Mouse (Mus musculus) lung, embryonic 15.5 days (tissue): ENCODE measurements at regions not wholly inside any gene's neighbourhood (a gene's known extent, or its start where the extent isn't known, plus 50 kb on each side); places are given as distances from the start of the nearest gene placed in this dataset.
A peak's percentile ranks its signal among the peaks of the same experiment; 100 is the strongest.

Source experiments
- ATAC-seq: fragments of 200-750 bp; cut with Nextera tagmentation; 2 replicates; pipeline ENCODE4 v1.8.0; 2017; ENCODE audit warnings: moderate number of reproducible peaks, borderline replicate concordance; ENCODE audit not compliant: low FRiP score, low TSS enrichment; ENCODE audit errors: extremely low read depth
- H3K27ac ChIP-seq: fragments of 300-500 bp; sonication (generic); 2 replicates; pipeline ENCODE4 v1.5.1; 2015; ENCODE audit warnings: moderate library complexity, mild to moderate bottlenecking, inconsistent platforms
- H3K27me3 ChIP-seq: fragments of 300-500 bp; sonication (generic); 2 replicates; pipeline ENCODE4 v1.6.1; 2015; ENCODE audit warnings: inconsistent platforms
- H3K36me3 ChIP-seq: fragments of 300-500 bp; sonication (generic); 2 replicates; pipeline ENCODE4 v1.6.1; 2015; ENCODE audit warnings: inconsistent platforms
- H3K4me1 ChIP-seq: fragments of 300-500 bp; sonication (generic); 2 replicates; pipeline ENCODE4 v1.6.1; 2015; ENCODE audit warnings: inconsistent platforms
- H3K4me2 ChIP-seq: fragments of 300-500 bp; sonication (generic); 2 replicates; pipeline ENCODE4 v1.6.1; 2015; ENCODE audit warnings: inconsistent platforms, mild to moderate bottlenecking, moderate library complexity
- H3K4me3 ChIP-seq: fragments of 300-500 bp; sonication (generic); 2 replicates; pipeline ENCODE4 v1.5.1; 2015; ENCODE audit warnings: mild to moderate bottlenecking, inconsistent platforms
- H3K9ac ChIP-seq: fragments of 300-500 bp; sonication (generic); 2 replicates; pipeline ENCODE4 v1.6.1; 2015; ENCODE audit warnings: inconsistent platforms
- H3K9me3 ChIP-seq: fragments of 300-500 bp; sonication (generic); 2 replicates; pipeline ENCODE4 v1.6.1; 2016; ENCODE audit warnings: inconsistent platforms
- WGBS: fragments of 180-500 bp; shearing (Covaris S2); methylation state at CpG from one replicate; pipeline ENCODE4 v1.1.7; 2015; 5-methylcytosine and 5-hydroxymethylcytosine counted together

DNA sequence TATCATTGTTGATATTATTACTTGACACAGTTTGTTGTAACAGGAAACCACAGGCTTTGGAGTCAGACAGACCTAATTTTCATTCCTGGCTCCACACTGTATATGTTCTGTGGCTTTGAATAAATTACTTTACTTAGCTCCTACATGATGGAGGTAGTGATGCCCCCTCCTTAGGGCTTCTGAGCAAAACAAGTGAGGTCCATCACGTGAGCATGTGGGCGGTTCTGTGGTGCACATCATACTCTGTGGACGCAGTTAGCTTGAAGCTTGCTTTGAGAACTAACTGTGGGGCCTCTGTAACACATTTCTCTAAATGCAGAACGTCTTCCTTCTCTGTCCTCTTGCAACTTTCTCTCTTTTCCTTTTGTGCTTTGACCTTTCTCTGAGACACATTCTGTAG lies 251.4 kb downstream of the Ccdc91 start:
- no peak for ATAC-seq
- H3K9me3 ChIP-seq, result no peaks in the 10 kb centered on the region
- H3K4me1 ChIP-seq, result no peaks in the 10 kb centered on the region
- H3K9ac ChIP-seq, result no peak overlapping the region
- no peaks in the 10 kb centered on the region for H3K36me3 ChIP-seq
- H3K4me3 ChIP-seq, result no peak overlapping the region
- H3K4me2 ChIP-seq, result no peak overlapping the region
- WGBS, result 62% methylated on average over 4 of the region's 4 CpGs
- no peak overlapping the region for H3K27ac ChIP-seq
- H3K27me3 ChIP-seq, result no peaks in the 10 kb centered on the region

GRCm38 (mm10) chr6:147727644-147728533 lies 252.3 kb downstream of the Ccdc91 start:
- no peak overlapping the region for H3K4me2 ChIP-seq
- H3K27me3 ChIP-seq, result no peaks in the 10 kb centered on the region
- H3K9ac ChIP-seq, result no peak overlapping the region
- H3K4me3 ChIP-seq, result no peak overlapping the region
- no peaks in the 10 kb centered on the region for H3K9me3 ChIP-seq
- H3K27ac ChIP-seq, result no peak overlapping the region
- WGBS, result 67% methylated on average over 6 of the region's 6 CpGs
- no peaks in the 10 kb centered on the region for H3K36me3 ChIP-seq
- ATAC-seq, result no peak
- H3K4me1 ChIP-seq, result no peaks in the 10 kb centered on the region

DNA sequence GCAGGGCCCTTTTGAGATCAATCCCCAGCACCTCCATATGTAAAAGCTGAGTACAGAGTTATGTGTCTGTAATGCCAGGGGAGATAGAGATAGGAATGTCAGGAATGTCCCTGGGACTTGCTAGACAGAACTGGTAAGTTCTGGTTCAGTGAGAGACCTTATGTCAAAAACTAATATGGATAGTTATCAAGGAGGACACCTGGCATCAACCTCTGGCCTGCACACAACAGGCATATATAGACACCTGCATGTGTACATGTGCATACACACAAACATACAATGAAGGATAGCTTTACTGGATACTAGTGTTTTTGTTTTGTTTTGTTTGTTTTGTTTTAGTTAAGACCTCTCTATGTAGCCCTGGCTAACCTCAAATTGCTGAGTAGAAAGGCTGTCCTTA lies 254.1 kb downstream of the Ccdc91 start:
- no peak overlapping the region for H3K27ac ChIP-seq
- H3K36me3 ChIP-seq, result no peaks in the 10 kb centered on the region
- no peaks in the 10 kb centered on the region for H3K9me3 ChIP-seq
- no peak overlapping the region for H3K4me3 ChIP-seq
- H3K4me2 ChIP-seq, result no peak overlapping the region
- ATAC-seq, result no peak
- no peak overlapping the region for H3K9ac ChIP-seq
- H3K4me1 ChIP-seq, result no peaks in the 10 kb centered on the region
- no peaks in the 10 kb centered on the region for H3K27me3 ChIP-seq

- no peak for ATAC-seq
- Histone ChIP-seq H3K27me3 (no peaks in the 10 kb centered on the region), H3K4me2 (no peak overlapping the region), H3K27ac (no peak overlapping the region), H3K9me3 (no peaks in the 10 kb centered on the region), H3K9ac (no peak overlapping the region), H3K4me1 (no peaks in the 10 kb centered on the region), H3K4me3 (no peak overlapping the region), H3K36me3 (no peaks in the 10 kb centered on the region)
- WGBS, result 76% methylated on average over 5 of the region's 5 CpGs
Measured at GRCm38 (mm10) chr6:147738621-147739325, 263.1 kb downstream of the Ccdc91 start.

GRCm38 (mm10) chr6:147741446-147741845 lies 265.8 kb downstream of the Ccdc91 start:
- H3K27me3 ChIP-seq, result no peaks in the 10 kb centered on the region
- no peak overlapping the region for H3K27ac ChIP-seq
- H3K4me2 ChIP-seq, result no peak overlapping the region
- WGBS, result 74% methylated on average over 7 of the region's 7 CpGs
- no peaks in the 10 kb centered on the region for H3K9me3 ChIP-seq
- no peak overlapping the region for H3K4me3 ChIP-seq
- no peak for ATAC-seq
- H3K4me1 ChIP-seq, result no peaks in the 10 kb centered on the region
- H3K9ac ChIP-seq, result no peak overlapping the region
- no peaks in the 10 kb centered on the region for H3K36me3 ChIP-seq

GRCm38 (mm10) chr6:147744081-147744480 lies 268.5 kb downstream of the Ccdc91 start:
- Histone ChIP-seq H3K36me3 (no peaks in the 10 kb centered on the region), H3K9me3 (no peaks in the 10 kb centered on the region), H3K4me2 (no peak overlapping the region), H3K27ac (no peak overlapping the region), H3K4me1 (no peaks in the 10 kb centered on the region), H3K27me3 (no peaks in the 10 kb centered on the region), H3K9ac (no peak overlapping the region), H3K4me3 (no peak overlapping the region)
- ATAC-seq, result peak; percentile 42; the same call in 1 of the 2 replicates
- WGBS, result 51% methylated on average over 3 of the region's 3 CpGs

GRCm38 (mm10) chr6:147745690-147746089 lies 270.1 kb downstream of the Ccdc91 start:
- 72% methylated on average over 2 of the region's 2 CpGs for WGBS
- no peaks in the 10 kb centered on the region for H3K4me1 ChIP-seq
- no peaks in the 10 kb centered on the region for H3K27me3 ChIP-seq
- H3K9ac ChIP-seq, result no peak overlapping the region
- no peak overlapping the region for H3K27ac ChIP-seq
- no peaks in the 10 kb centered on the region for H3K9me3 ChIP-seq
- H3K36me3 ChIP-seq, result no peaks in the 10 kb centered on the region
- H3K4me3 ChIP-seq, result no peak overlapping the region
- no peak overlapping the region for H3K4me2 ChIP-seq
- ATAC-seq, result no peak

DNA sequence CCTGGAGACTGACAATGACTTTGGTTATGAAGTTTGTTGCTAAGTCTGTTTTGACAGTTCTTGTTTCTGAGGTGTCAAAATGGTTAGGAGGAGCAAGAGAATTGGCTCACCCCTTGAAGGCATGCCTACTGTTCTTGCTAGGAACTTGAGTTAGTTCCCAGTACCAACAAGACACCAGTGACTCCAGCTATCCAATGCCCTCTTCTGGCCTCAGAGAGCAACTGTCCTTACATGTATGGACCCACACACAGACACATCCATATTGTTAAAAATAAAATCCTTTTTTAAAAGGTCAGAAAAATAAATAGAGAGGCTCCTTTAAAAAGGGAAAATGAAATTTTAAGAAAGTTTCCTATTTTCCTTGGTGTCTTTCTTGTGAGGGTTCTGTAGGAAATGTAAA lies 272.3 kb downstream of the Ccdc91 start:
- Histone ChIP-seq H3K9me3 (no peaks in the 10 kb centered on the region), H3K9ac (no peak overlapping the region), H3K27ac (no peak overlapping the region), H3K27me3 (no peaks in the 10 kb centered on the region), H3K36me3 (no peaks in the 10 kb centered on the region), H3K4me1 (no peaks in the 10 kb centered on the region), H3K4me3 (no peak overlapping the region), H3K4me2 (no peak overlapping the region)
- ATAC-seq, result no peak

GRCm38 (mm10) chr6:147752301-147752700 lies 276.7 kb downstream of the Ccdc91 start:
- Histone ChIP-seq H3K4me2 (no peak overlapping the region), H3K9ac (no peak overlapping the region), H3K4me1 (no peaks in the 10 kb centered on the region), H3K9me3 (no peaks in the 10 kb centered on the region), H3K36me3 (no peaks in the 10 kb centered on the region), H3K4me3 (no peak overlapping the region), H3K27me3 (no peaks in the 10 kb centered on the region), H3K27ac (no peak overlapping the region)
- 54% methylated on average over 2 of the region's 2 CpGs for WGBS
- ATAC-seq, result no peak

DNA sequence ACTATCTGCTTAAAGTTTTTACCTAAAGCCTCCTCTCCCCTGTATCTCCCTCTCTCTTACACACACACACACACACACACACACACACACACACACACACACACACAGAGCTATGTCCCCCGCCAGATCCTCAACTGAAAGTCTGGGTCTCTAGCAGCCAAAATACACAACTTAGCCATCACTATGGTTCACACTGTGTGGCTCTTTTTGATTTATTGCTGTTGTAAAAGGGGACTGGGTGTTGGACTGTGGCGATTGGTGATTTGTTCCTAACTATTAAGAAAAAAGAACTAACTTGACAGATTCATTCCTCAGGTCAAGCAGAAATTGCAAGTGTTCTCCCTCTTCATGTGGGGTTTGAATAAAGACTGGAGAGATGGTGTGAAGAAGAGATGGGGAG lies 278.2 kb downstream of the Ccdc91 start:
- Histone ChIP-seq H3K9me3 (no peaks in the 10 kb centered on the region), H3K9ac (no peak overlapping the region), H3K4me3 (no peak overlapping the region), H3K36me3 (no peaks in the 10 kb centered on the region), H3K27me3 (no peaks in the 10 kb centered on the region), H3K27ac (no peak overlapping the region), H3K4me2 (no peak overlapping the region), H3K4me1 (no peaks in the 10 kb centered on the region)
- 69% methylated on average over 2 of the region's 2 CpGs for WGBS
- ATAC-seq, result no peak

GRCm38 (mm10) chr6:147755750-147756523 lies 280.3 kb downstream of the Ccdc91 start:
- no peak overlapping the region for H3K27ac ChIP-seq
- no peaks in the 10 kb centered on the region for H3K4me1 ChIP-seq
- H3K4me2 ChIP-seq, result no peak overlapping the region
- 82% methylated on average over 7 of the region's 7 CpGs for WGBS
- ATAC-seq, result no peak
- H3K9me3 ChIP-seq, result no peaks in the 10 kb centered on the region
- H3K27me3 ChIP-seq, result no peaks in the 10 kb centered on the region
- H3K9ac ChIP-seq, result no peak overlapping the region
- no peaks in the 10 kb centered on the region for H3K36me3 ChIP-seq
- H3K4me3 ChIP-seq, result no peak overlapping the region

DNA sequence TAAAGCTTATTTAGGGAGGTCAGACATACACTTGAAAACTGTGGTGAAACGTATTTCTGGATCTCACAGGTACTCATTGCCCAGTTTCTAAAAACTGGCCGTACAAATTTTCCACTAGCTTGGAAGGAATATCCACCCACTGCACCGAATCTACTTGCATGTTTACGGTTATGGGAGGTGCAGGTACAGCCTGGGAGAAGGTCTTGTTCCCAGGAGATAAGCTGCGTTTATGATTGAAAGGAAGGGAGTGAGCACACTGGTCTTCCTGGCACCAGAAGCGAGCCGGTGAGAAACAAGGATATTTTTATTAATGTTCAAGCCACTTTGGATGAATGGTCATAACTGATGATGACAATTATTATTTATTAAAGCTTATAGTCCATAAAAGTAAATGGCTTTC lies 283.9 kb downstream of the Ccdc91 start:
- no peak overlapping the region for H3K27ac ChIP-seq

More for the DNA sequence above, 283.9 kb downstream of the Ccdc91 start:
- Histone ChIP-seq H3K9ac (no peak overlapping the region), H3K27me3 (no peaks in the 10 kb centered on the region), H3K4me3 (no peak overlapping the region), H3K36me3 (no peaks in the 10 kb centered on the region), H3K9me3 (no peaks in the 10 kb centered on the region), H3K4me2 (no peak overlapping the region), H3K4me1 (no peaks in the 10 kb centered on the region)
- WGBS, result 60% methylated on average over 7 of the region's 7 CpGs
- ATAC-seq, result no peak
